Mouse (Mus musculus) MEL (cell line): Measurements from ENCODE around the gene Ezh1. TPM values are rescaled to one million over a fixed set of nuclear protein-coding genes. Genes with fewer than 3 reads are reported as not detected.

Source experiments
- DNase-seq: peaks from one replicate; pipeline ENCODE4 v3.0.0; 2011; ENCODE audit warnings: low read depth, low spot score
- H3K27ac ChIP-seq: 2 replicates; pipeline ENCODE4 v1.5.1; 2012; ENCODE audit warnings: low read depth, mild to moderate bottlenecking, control low read depth, low read length, moderate library complexity; ENCODE audit not compliant: control insufficient read depth
- H3K27me3 ChIP-seq, 2 experiments: fragments of 150-350 bp in 1 of 2; sonication (generic) in 1 of 2; 2 replicates each; pipeline ENCODE4 v1.6.1; 2012; ENCODE audit warnings: low read length in 2 of 2, mild to moderate bottlenecking in 2 of 2, improper control_type of control experiment in 1 of 2, moderate library complexity in 1 of 2; ENCODE audit not compliant: insufficient read depth in 2 of 2, control insufficient read depth in 1 of 2
- H3K36me3 ChIP-seq, 2 experiments: 2 replicates each; pipeline ENCODE4 v1.6.1; 2012 to 2014; ENCODE audit warnings: low read length in 2 of 2, improper control_type of control experiment in 1 of 2, inconsistent platforms in 1 of 2, mild to moderate bottlenecking in 1 of 2; ENCODE audit not compliant: insufficient read depth in 2 of 2, control insufficient read depth in 1 of 2
- H3K4me1 ChIP-seq, 2 experiments: fragments of 150-350 bp in 1 of 2; sonication (generic) in 1 of 2; 2 replicates each; pipeline ENCODE4 v1.6.1; 2012; ENCODE audit warnings: low read length in 2 of 2, improper control_type of control experiment in 1 of 2, mild to moderate bottlenecking in 1 of 2; ENCODE audit not compliant: insufficient read depth in 2 of 2, control insufficient read depth in 1 of 2
- H3K4me3 ChIP-seq, 2 experiments: fragments of 150-350 bp in 1 of 2; sonication (generic) in 1 of 2; 2 replicates each; pipeline ENCODE4 v1.5.1; 2012; ENCODE audit warnings: low read depth in 2 of 2, low read length in 2 of 2, mild to moderate bottlenecking in 2 of 2, moderate library complexity in 2 of 2, control low read depth in 1 of 2, improper control_type of control experiment in 1 of 2; ENCODE audit not compliant: control insufficient read depth in 1 of 2, insufficient read depth in 1 of 2
- H3K79me2 ChIP-seq: 2 replicates; pipeline ENCODE4 v1.6.1; 2012; ENCODE audit warnings: mild to moderate bottlenecking, low read length, moderate library complexity; ENCODE audit not compliant: control insufficient read depth, poor library complexity, insufficient read depth
- H3K9ac ChIP-seq: 2 replicates; pipeline ENCODE4 v1.6.1; 2012; ENCODE audit warnings: low read depth, mild to moderate bottlenecking, control low read depth, low read length, moderate library complexity; ENCODE audit not compliant: control insufficient read depth, poor library complexity, severe bottlenecking
- H3K9me3 ChIP-seq: fragments of 150-350 bp; sonication (generic); replicated peaks from 2 replicates; pipeline ENCODE4 v1.6.1; 2012; ENCODE audit warnings: mild to moderate bottlenecking, low read length, improper control_type of control experiment, moderate library complexity; ENCODE audit not compliant: insufficient read depth
- BHLHE40 ChIP-seq: IDR thresholded peaks from 2 replicates; pipeline ENCODE4 v1.6.1; 2012; ENCODE audit warnings: low read depth, mild to moderate bottlenecking, inconsistent platforms, low read length, improper control_type of control experiment, borderline replicate concordance
- CHD2 ChIP-seq: IDR thresholded peaks from 2 replicates; pipeline ENCODE4 v1.6.1; 2011; ENCODE audit warnings: low read length, improper control_type of control experiment
- CTCF ChIP-seq, 3 experiments: IDR thresholded peaks in 2 of 3; conservative IDR thresholded peaks in 1 of 3; 2 replicates each; pipeline ENCODE4 v1.5.1; 2011 to 2012; ENCODE audit warnings: low read length in 3 of 3, low read depth in 2 of 3, mild to moderate bottlenecking in 2 of 3, improper control_type of control experiment in 1 of 3, inconsistent platforms in 1 of 3, mixed read lengths in 1 of 3, moderate library complexity in 1 of 3; ENCODE audit not compliant: control insufficient read depth in 1 of 3, insufficient read depth in 1 of 3, poor library complexity in 1 of 3, severe bottlenecking in 1 of 3
- E2F4 ChIP-seq: IDR thresholded peaks from 2 replicates; pipeline ENCODE4 v1.6.1; 2011; ENCODE audit warnings: low read depth, low read length, improper control_type of control experiment, borderline replicate concordance
- EP300 ChIP-seq, 2 experiments: IDR thresholded peaks; 2 replicates each; pipeline ENCODE4 v1.6.1; 2011; ENCODE audit warnings: improper control_type of control experiment in 2 of 2, low read length in 2 of 2, low read depth in 1 of 2, mild to moderate bottlenecking in 1 of 2
- ETS1 ChIP-seq: IDR thresholded peaks from 2 replicates; pipeline ENCODE4 v1.6.1; 2012; ENCODE audit warnings: low read depth, mild to moderate bottlenecking, inconsistent platforms, low read length, improper control_type of control experiment, moderate library complexity
- GABPA ChIP-seq: IDR thresholded peaks from 2 replicates; pipeline ENCODE4 v1.6.1; 2012; ENCODE audit warnings: low read depth, mild to moderate bottlenecking, inconsistent platforms, low read length, improper control_type of control experiment, moderate library complexity
- KAT2A ChIP-seq: conservative IDR thresholded peaks from 2 replicates; pipeline ENCODE4 v1.6.1; 2012; ENCODE audit warnings: low read depth, low read length, improper control_type of control experiment, inconsistent platforms
- MAFK ChIP-seq: IDR thresholded peaks from 2 replicates; pipeline ENCODE4 v1.6.1; 2011; ENCODE audit warnings: low read depth, mild to moderate bottlenecking, low read length, improper control_type of control experiment, borderline replicate concordance
- MYB ChIP-seq: IDR thresholded peaks from 2 replicates; pipeline ENCODE4 v1.6.1; 2011; ENCODE audit warnings: mild to moderate bottlenecking, low read depth, low read length, improper control_type of control experiment
- MYC ChIP-seq: IDR thresholded peaks from 2 replicates; pipeline ENCODE4 v1.6.1; 2011; ENCODE audit warnings: low read depth, mild to moderate bottlenecking, low read length, improper control_type of control experiment, moderate library complexity
- POLR2AphosphoS2 ChIP-seq: IDR thresholded peaks from 2 replicates; pipeline ENCODE4 v1.6.1; 2011; ENCODE audit warnings: low read length, improper control_type of control experiment
- RAD21 ChIP-seq: IDR thresholded peaks from 2 replicates; pipeline ENCODE4 v1.6.1; 2011; ENCODE audit warnings: mild to moderate bottlenecking, low read depth, low read length, improper control_type of control experiment
- TBP ChIP-seq: IDR thresholded peaks from 2 replicates; pipeline ENCODE4 v1.8.0; 2011; ENCODE audit warnings: low read depth, low read length, improper control_type of control experiment
- UBTF ChIP-seq: IDR thresholded peaks from 2 replicates; pipeline ENCODE4 v1.6.1; 2012; ENCODE audit warnings: low read depth, mild to moderate bottlenecking, inconsistent platforms, low read length, improper control_type of control experiment, moderate library complexity, borderline replicate concordance; ENCODE audit not compliant: insufficient read depth
- USF1 ChIP-seq: IDR thresholded peaks from 2 replicates; pipeline ENCODE4 v1.6.1; 2014; ENCODE audit warnings: low read depth, mild to moderate bottlenecking, inconsistent platforms, low read length, improper control_type of control experiment, moderate library complexity
- USF2 ChIP-seq, 2 experiments: IDR thresholded peaks; 2 replicates each; pipeline ENCODE4 v1.6.1; 2011 to 2012; ENCODE audit warnings: improper control_type of control experiment in 2 of 2, low read length in 2 of 2, borderline replicate concordance in 1 of 2, inconsistent platforms in 1 of 2, low read depth in 1 of 2, mild to moderate bottlenecking in 1 of 2; ENCODE audit not compliant: insufficient read depth in 1 of 2
- ZC3H11A ChIP-seq: IDR thresholded peaks from 2 replicates; pipeline ENCODE4 v1.6.1; 2012; ENCODE audit warnings: low read depth, mild to moderate bottlenecking, inconsistent platforms, low read length, improper control_type of control experiment
- ZMIZ1 ChIP-seq: IDR thresholded peaks from 2 replicates; pipeline ENCODE4 v1.6.1; 2012; ENCODE audit warnings: low read depth, mild to moderate bottlenecking, inconsistent platforms, low read length, improper control_type of control experiment, moderate library complexity
- ZNF384 ChIP-seq: IDR thresholded peaks from 2 replicates; pipeline ENCODE4 v1.6.1; 2012; ENCODE audit warnings: low read depth, mild to moderate bottlenecking, inconsistent platforms, low read length, improper control_type of control experiment
- polyA plus RNA-seq, 2 experiments: library from polyadenylated mRNA; stranded (reverse) in 1 of 2; unstranded in 1 of 2; fragments of >175 nt in 1 of 2; fragments of >200 nt in 1 of 2; gene quantifications; 2 replicates each; pipeline versions ENCODE4 v1.2.1 to v1.2.4; 2012; ENCODE audit warnings: low replicate concordance in 2 of 2, low read depth in 1 of 2; ENCODE audit not compliant: insufficient read length in 2 of 2, insufficient read depth in 1 of 2, missing spikeins in 1 of 2
- total RNA-seq: library from RNA; depleted of rRNA; stranded (reverse); fragments of 300-350 nt; gene quantifications from 2 replicates; pipeline ENCODE4 v1.2.3, GENCODE M21; 2012

Gene Ezh1
- total and polyA plus RNA-seq, 3 experiments: 5.0 to 8.4 TPM; not detected in 1

DNA sequence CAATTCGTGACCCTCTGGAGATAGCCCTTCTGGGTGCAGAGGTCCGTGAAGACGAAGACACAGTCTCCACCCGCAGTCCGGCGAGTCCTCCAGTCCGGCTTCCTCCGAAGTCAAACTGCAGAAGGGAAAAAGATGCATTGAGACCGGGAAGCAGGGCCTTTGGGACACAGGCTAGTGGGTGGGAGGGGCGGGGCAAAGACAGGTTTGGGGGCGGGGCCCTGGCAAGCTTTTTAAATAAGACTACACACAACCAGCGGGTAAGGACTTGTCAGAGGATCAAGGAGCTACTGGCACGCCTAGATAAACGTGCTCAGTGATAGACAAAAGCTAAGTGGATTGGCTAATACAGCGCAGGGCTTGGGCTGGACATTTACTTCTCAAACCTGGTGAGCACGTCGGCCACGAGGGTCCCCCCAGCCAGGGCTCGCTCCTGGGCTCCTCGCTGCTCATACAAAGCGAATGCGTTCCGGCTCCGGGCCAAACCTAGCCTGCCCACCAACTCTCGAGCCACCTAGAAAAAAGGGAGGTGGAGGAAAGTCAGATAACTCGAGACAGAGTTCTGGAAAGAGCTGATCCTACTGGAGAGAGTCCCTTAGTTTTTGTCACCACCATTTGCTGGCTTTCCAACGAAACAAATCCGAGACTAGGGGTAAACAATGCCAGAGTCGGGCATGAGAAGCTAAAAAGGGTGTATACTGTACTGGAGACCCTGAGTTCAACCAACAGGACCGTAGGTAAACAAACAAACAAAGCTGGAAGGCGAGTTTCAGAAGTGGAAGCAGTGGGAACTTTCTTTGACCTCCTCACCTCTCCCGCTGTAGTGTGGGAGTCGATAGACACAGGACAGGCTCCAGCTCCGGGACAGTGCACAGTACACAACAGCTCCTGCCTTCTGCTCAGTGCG is 61.3 kb downstream of the Ezh1 start:
- DNase-seq: no peak
- Histone ChIP-seq H3K4me3 (no peak overlapping the region), H3K36me3 (no peaks in the 10 kb centered on the region), H3K4me1 (peaks cover 0 to 2% of the 10 kb centered on the region in 2 experiments; a peak in 1 of 4 replicates), H3K9ac (no peak overlapping the region), H3K27ac (no peak overlapping the region), H3K79me2 (no peaks in the 10 kb centered on the region), H3K27me3 (no peaks in the 10 kb centered on the region; a peak in 1 of 4 replicates), H3K9me3 (no peaks in the 10 kb centered on the region)
- no peak for TF ChIP-seq USF1
- TF ChIP-seq POLR2AphosphoS2: no peak
- TF ChIP-seq BHLHE40: no peak
- TF ChIP-seq USF2 (IDR thresholded peaks at IDR 0.05; ENCODE audit: borderline replicate concordance in 1 of 2, insufficient read depth in 1 of 2, low read depth in 1 of 2, low read length in 2 of 2): no peak
- TF ChIP-seq CTCF (IDR thresholded peaks at IDR 0.05 in 2 of 3, conservative IDR thresholded peaks at IDR 0.05 in 1 of 3; ENCODE audit: control insufficient read depth in 1 of 3, insufficient read depth in 1 of 3, low read depth in 2 of 3, low read length in 3 of 3, poor library complexity in 1 of 3, severe bottlenecking in 1 of 3): no peak

DNA sequence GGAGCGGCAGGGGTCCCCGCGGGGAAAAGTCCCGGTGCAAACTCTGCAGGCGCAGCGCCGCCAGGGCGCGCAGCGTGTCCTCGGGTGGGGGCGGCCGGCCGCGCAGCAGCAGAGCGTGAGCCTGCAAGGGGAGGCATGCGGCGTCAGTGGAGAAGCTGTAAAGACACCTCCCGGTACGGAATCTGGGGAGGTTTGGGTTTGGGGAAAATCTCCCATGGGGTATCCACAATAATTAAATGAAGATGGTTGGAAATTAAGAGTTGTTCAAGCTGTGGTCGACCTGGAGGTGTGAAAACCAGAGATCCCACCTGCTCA is 62.0 kb downstream of the Ezh1 start:
- Histone ChIP-seq H3K36me3 (no peaks in the 10 kb centered on the region), H3K4me3 (no peak overlapping the region)

More for the DNA sequence above, 62.0 kb downstream of the Ezh1 start:
- H3K4me1 ChIP-seq: no peaks in the 10 kb centered on the region; a peak in 1 of 4 replicates
- H3K9ac ChIP-seq: no peak overlapping the region
- H3K9me3 ChIP-seq: no peaks in the 10 kb centered on the region
- no peaks in the 10 kb centered on the region for H3K27me3 ChIP-seq
- no peak for TF ChIP-seq TBP
- TF ChIP-seq CTCF (IDR thresholded peaks at IDR 0.05 in 2 of 3, conservative IDR thresholded peaks at IDR 0.05 in 1 of 3; ENCODE audit: control insufficient read depth in 1 of 3, insufficient read depth in 1 of 3, low read depth in 2 of 3, low read length in 3 of 3, poor library complexity in 1 of 3, severe bottlenecking in 1 of 3): no peak
- TF ChIP-seq MAFK: no peak
- TF ChIP-seq MYC: no peak
- no peak for TF ChIP-seq MYB
- TF ChIP-seq CHD2: no peak
- no peak for TF ChIP-seq ZNF384
- TF ChIP-seq KAT2A: no peak
- TF ChIP-seq UBTF: no peak
- no peak for TF ChIP-seq BHLHE40
- no peak for TF ChIP-seq RAD21
- TF ChIP-seq ZC3H11A: no peak
- TF ChIP-seq ETS1: no peak
- TF ChIP-seq ZMIZ1: no peak
- no peak for TF ChIP-seq EP300 (IDR thresholded peaks at IDR 0.05; ENCODE audit: low read depth in 1 of 2, low read length in 2 of 2)
- no peak for TF ChIP-seq E2F4
- TF ChIP-seq GABPA: no peak
- TF ChIP-seq, all 39 proteins: peak for 0
- no peak for DNase-seq
- no peaks in the 10 kb centered on the region for H3K79me2 ChIP-seq
- no peak overlapping the region for H3K27ac ChIP-seq
